Mouse (Mus musculus) ES-CJ7 (cell line): ENCODE measurements around the gene Tns1.

ENCODE experiments used
- DNase-seq: peaks from one replicate; pipeline ENCODE4 v3.0.0; 2011; ENCODE audit warnings: low read depth, low spot score

Gene Tns1

GRCm38 (mm10) chr1:74060046-74060445 is 64.2 kb downstream of the Tns1 start:
- no peak for DNase-seq

- DNase-seq = no peak
These were observed 64.7 kb downstream of the Tns1 start for GRCm38 (mm10) chr1:74059552-74059951.

GRCm38 (mm10) chr1:74058771-74059170 is 65.5 kb downstream of the Tns1 start:
- no peak for DNase-seq

GRCm38 (mm10) chr1:74058309-74058708 is 65.9 kb downstream of the Tns1 start:
- no peak for DNase-seq

DNA sequence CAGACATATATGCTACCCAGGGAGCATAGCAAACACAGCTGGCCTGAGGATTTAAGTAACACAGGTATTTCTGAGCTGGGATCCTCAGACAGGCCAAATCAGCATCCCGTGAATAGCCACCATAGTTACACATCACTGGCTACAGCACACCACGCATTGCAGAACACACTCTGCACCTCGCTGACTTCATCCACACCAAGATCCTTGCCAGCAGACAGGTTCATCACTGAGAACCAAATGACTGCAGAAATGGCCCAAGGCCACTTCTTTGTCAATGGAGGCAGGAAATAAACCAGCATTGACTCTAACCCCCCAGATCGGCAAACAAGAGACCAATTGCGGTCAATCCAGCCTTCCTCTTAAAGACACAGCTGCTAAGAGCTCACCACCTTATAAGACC is 66.7 kb downstream of the Tns1 start:
- DNase-seq = no peak

DNA sequence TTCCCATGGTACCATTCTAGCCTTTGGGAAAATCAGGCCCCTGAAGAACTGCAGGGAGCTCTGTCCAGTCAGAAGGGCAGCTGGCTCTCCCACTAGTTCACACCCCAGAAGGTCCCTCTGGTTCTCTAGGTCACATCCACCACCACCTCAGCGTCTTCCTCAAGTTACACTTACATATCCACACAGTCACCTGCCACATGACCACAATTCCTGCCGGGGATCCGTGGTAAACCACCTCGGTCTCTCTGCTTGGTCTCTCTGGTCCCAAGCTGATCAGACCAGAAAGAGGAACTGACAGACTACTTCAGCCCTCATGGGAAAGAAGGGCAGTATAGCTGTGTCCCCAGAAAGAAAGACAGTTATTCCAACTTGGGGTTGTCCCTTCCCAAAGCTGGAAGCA is 68.7 kb downstream of the Tns1 start:
- no peak for DNase-seq

GRCm38 (mm10) chr1:74054471-74054870 is 69.8 kb downstream of the Tns1 start:
- DNase-seq = no peak

GRCm38 (mm10) chr1:74054007-74054406 is 70.2 kb downstream of the Tns1 start:
- DNase-seq = no peak

DNA sequence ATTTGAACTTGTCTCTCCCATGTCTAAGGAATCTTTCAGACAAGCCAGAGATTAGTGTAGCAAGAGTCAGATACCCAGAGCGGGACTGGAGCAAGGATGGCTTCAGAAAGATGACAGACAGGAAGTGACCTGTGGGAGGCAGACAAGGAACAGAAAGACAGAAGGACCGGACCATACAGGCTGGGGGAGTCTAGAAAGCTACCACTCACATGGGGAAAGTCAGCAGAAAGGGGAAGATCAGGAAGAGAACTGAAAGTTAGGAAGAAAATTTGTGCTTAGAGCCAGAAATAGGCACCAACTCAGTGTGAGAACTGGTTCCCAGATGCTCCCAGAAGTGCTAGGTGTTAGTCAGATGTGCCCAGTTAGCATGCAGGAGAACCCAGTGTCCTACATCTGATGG is 71.2 kb downstream of the Tns1 start:
- no peak for DNase-seq

DNA sequence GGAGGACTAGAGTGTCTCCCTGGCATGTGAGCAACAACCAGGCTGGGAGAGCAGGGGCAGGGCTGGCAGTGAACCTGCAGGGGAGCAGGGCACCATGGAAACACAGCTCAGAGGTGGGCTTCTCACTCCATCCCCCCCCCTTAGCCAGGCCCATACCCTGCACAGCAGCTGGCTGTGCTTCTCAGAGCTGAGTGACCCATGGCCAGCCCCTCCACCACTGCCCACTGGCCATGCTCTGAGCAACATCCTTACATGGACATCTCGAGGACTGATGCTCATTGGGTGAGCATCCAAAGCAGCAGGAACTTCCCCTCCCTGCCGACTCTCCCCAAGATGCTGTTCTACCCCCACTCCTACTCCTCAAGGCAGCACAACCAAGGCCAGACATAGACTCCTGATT is 72.9 kb downstream of the Tns1 start:
- no peak for DNase-seq

DNA sequence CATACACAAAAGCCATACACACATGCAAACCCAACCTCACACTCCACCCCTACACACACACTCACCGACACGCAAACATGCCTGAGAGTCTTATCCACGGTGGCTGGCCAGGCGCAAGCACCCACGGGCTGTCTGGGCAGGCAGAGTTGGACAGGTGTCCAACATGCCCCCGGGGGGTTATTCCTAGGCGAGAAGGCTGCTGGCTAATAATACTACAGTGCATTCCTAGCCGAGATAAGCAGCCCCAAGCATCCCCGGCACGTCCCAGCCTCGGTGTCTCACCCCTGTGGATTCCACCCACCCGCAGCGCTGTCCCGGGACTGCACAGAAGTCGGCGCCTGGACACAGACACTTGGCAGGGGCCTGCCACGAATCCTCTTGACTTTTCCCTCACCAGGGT is 74.8 kb downstream of the Tns1 start:
- no peak for DNase-seq

- DNase-seq = no peak
These were observed 76.5 kb downstream of the Tns1 start for GRCm38 (mm10) chr1:74047722-74048121.

DNA sequence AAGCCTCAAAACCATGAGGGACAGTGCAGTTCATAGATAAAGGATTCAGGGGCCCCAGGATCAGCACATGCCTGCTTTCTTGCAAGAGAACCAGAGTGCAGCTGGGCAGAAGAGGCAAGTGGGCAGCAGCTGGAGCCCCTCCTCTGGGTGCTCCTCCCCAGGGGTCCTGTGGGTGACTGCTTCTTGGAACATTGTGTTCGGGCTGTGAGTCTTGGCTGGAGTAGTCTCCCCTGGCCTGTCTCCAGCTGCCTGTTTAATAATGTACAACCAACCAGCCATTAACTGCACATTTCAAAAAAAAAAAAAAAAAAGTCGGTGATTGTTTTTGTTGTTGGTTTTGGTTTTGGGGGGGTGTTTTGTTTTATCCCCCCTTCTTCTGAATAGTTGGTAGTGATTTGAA is 76.9 kb downstream of the Tns1 start:
- no peak for DNase-seq

DNA sequence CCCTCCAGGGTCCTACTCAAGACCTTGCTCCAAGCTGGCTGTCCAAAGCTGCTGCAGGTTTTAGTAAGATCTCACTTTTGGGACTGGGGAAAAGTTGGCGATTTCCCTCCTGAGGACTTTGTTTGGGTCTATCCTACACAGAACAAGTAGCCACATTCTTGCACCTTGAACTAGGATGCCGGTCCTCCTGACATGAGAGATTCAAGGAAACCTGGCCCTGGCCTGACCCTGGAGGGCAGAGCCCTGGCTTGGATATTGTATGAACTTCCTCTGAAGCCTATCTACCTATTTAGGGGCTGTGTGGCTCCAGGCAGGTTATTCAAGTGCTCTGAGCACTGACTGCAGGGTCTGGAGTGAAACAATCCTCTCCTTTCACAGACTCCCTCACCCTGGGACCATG is 79.2 kb downstream of the Tns1 start:
- no peak for DNase-seq

DNA sequence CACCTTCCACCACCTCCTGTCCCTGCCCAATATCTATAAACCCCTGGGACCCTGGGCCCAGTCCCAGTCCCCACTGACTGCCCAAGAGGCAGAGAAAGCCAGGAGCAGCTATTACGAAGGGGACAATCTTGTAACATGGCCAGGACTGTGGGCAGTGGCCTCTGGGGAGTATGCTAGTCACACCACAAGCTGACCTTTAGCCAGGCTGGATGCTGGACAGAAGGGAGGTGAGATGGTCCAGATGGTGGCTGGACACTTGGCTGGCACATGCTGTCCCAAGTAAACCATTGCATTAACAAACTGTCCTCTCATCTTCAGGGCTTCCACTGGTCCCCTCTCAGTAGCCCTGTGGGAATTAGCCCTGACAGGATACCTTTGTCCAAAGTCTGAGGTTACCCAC is 79.8 kb downstream of the Tns1 start:
- no peak for DNase-seq

GRCm38 (mm10) chr1:74043584-74044105 is 80.6 kb downstream of the Tns1 start:
- DNase-seq = no peak

GRCm38 (mm10) chr1:74042711-74043467 is 81.4 kb downstream of the Tns1 start:
- no peak for DNase-seq

DNA sequence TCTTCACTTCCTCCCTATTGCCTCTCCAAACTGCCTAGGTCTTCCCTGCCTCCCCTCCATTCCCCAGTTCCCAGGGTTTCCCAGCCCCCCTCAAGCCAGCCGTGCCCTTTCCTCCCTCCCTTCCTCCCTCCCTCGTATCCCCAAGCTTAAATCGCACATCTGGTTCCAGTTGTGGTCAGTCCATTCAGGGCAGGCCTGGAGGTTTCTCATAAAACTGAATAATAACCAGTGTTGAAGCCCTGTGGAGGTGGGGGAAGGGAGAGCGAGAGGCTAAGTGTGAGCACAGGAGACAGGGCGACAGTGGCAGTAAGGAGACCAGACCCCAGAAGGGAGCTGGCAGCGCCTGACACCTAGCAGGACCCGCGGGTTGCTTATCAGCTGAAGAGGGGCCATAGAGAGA is 82.6 kb downstream of the Tns1 start:
- DNase-seq = no peak

- DNase-seq = no peak
These were observed 83.1 kb downstream of the Tns1 start for GRCm38 (mm10) chr1:74041178-74041577.

DNA sequence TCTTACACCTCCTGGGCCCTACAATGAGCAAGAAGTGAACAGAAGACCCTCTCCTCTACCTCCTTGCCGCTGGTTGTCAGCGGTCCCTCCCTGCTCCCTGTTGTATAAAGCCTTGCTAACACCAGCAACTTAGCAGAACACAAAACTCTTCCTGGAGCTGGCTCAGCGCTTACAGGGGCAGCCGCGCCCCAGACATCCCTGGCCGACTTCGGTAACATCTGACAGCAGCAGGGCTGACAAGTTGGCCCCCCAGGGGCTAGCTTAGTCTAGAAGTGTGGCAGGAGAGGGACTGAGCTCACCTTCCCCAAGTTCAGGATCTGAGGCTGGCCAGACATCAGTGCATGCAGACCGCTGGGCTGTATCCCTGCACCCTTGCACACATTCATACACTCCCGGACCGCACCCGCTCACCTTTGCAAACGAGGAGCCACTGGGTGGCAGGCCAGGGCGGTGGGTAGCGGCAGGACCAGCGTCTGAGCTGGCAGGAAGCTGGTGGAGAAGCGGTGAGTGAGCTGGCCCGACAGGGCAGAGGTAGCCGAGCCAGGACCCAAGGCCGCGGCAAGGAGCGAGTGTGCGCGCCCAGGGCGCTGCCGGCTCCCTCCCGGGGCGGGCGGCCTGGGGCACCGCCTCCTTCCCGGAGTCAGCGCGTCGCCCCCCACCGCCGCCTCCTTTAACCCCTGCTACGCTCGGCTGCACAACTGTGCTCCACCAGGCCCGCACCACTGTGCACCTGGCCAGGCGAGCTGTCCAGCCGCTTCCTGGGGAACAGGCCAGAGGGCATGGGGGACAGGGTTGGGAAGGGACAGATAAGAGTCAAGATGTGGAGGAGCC is 87.5 kb downstream of the Tns1 start:
- DNase-seq = no peak

- no peak for DNase-seq
These were observed 88.2 kb downstream of the Tns1 start for GRCm38 (mm10) chr1:74035912-74036489.

DNA sequence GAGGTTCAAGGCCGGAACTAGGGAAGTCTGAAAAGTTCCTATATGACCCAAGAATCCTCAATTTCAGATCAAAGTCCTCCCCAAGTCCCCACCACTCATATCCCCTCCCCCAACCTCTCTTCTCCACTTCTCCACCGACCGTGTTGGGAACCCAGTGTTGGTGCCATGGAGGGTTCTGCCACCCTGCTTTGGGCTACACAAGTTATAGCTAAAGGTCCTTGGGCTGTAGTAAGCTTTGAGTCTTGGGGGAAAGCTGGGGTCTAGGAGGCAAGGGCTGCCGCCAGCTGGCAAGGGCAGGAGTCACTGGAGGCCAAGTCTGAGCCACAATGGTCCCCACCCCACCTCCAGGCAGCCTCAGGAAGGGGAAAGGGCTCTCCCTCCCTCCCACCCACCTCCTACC is 88.8 kb downstream of the Tns1 start:
- DNase-seq = no peak

DNA sequence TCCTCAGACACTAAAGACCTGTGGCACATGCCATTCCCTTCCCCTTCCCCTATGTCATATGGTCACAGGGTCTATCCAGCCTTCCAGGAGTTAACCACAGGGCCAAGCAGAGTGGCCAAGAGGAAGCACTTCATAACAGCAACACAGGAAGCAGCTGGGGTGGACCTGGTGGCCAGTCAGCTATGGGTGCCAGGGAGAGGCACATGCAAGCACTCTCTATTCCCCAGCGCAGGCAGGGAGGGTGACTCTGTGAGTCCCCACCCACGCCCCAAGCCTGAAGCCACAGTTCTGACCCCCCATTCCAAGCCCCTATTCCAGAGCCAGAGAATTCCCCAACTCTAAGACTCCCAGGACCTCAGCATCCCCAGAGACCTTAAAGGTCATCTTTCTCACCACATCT is 89.5 kb downstream of the Tns1 start:
- DNase-seq = no peak
